Mouse (Mus musculus) left cerebral cortex, postnatal 10 days (tissue): ENCODE measurements at regions not wholly inside any gene's neighbourhood (a gene's known extent, or its start where the extent isn't known, plus 50 kb on each side); places are given as distances from the start of the nearest gene placed in this dataset. TPM values are rescaled to one million over a fixed set of nuclear protein-coding genes. Genes with fewer than 3 reads are reported as not detected.

ENCODE experiments used
- DNase-seq, 2 experiments: peaks; one replicate each; pipeline ENCODE4 v3.0.0; 2021 to 2022; ENCODE audit warnings: low spot score in 2 of 2, mixed read lengths in 1 of 2; ENCODE audit errors: extremely low spot score in 1 of 2
- intact Hi-C: fragments of 180-260 bp; cut with DNase I; formaldehyde crosslinking; loops from one replicate; pipeline ENCODE4 v1.15.1; 2025
- microRNA-seq: library from miRNA; unstranded; fragments of <30 nt; microRNA quantifications from one replicate; pipeline ENCODE4 v1.2.0, GENCODE M21; 2022

- DNase-seq, result no peak
- intact Hi-C loops, result no loop called here
These were observed 308.4 kb downstream of the Tmsb4x start for GRCm38 (mm10) chrX:166900761-166901160.

DNA sequence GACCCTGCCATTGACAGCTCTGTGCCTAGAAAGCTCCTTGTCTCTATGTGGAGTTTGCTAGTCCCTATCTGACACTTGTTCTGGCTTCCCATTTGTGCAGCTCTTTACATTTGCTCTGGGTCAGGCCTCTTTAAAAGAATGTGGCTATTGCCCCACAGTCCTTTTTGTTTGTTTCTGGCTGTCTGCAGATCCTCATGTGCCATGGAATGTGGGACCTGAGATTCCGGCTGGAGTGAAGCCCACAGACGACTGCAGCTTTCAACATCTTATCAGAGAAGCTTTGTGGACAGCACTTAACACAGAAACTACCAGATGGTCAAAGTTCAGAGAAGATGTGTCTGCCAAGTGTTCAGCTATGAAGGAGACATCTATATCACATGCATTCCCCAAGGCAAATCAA lies 309.7 kb upstream of the Egfl6 start:
- intact Hi-C loops, result no loop called here
- DNase-seq, result no peak

DNA sequence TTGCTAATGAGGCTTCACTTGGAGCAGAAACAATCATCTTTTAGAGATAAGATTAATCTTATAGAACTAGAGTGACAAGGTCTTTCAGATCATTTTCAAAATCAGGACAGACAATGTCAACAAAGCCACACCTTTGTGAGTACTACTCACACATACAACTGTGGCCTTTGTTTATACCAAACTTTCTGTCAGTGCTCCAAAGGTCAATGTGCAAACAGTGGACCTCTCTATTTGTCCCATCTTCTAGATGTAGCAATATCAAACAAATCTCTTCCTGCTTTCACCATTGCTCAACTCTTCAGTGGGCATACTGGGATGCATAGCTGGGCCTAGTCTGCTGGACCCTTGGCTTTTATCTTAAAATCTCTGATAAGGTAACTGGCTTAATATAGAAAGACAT lies 300.9 kb upstream of the Egfl6 start:
- intact Hi-C loops, result no loop called here
- DNase-seq, result no peak

DNA sequence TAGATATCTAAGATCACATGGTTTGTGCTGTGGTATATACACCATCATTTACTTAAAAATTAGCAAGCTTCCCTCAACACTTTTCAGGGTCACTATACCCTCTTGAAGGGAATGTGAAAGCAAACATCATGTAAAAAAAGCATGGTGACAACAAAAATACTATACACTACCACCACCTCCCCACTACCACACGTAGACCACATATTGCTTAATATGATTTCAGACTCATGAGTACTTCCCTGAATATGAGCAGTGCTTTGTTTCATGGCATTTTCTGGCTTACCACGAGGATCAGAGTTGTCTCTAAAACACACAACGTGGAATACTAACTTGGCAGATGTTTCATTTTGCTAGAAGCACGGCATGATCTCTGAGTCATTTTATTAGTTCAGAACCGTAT lies 284.0 kb upstream of the Egfl6 start:
- intact Hi-C loops, result no loop called here
- DNase-seq, result no peak

- DNase-seq, result no peak
- intact Hi-C loops, result no loop called here
These were observed 282.2 kb upstream of the Egfl6 start for GRCm38 (mm10) chrX:166867692-166868091.

Small RNAs in the stretch of these regions (microRNA-seq; reads per million reads assigned to microRNA genes)
- not detected for gene Gm22368
- not detected for gene Gm44376
